Mouse (Mus musculus) 3T3-L1 (cell line): Measurements from ENCODE around the gene Bola3.

Source experiments
- DNase-seq: peaks from one replicate; pipeline ENCODE4 v3.0.0-alpha.2; 2015; ENCODE audit warnings: low read depth, low spot score

Bola3 gene

GRCm38 (mm10) chr6:83347916-83348315 lies 1.0 kb upstream of the Bola3 start:
- no peak for DNase-seq

DNA sequence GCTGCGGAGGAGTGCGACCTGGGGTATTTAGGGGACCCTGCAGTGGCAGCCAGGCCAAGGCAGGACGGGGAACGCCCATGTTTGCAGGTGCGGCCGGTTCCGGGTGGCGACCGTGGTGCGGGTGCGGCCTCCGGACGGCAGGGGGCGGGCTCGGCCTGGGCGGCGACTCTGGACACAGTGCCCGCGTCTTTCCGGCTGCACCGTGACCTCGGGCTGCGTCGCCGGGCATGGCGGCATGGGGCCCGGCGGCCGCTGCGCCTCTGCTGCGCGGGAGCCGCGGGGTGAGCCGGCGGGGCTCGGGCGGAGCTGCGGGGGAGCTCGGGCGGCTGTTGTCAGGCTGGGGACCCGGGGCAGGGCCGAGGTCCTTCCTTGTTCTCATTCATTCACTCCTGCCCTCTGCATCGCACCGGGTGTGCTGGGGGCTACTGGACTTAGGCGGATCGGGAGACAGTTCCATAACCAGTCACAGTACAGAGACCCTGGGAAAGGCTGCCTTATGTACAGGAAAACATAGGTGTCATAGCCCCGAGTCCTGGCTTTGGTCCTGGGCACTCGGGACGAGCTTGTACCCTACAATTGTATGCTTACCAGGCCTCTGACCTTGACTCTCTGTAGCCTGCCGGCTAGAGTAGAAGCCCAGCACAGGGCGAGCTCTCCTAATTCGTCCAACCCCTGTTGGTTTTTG lies 469 bp downstream of the Bola3 start:
- DNase-seq: peak; percentile 79

GRCm38 (mm10) chr6:83350172-83350571 lies 1.2 kb downstream of the Bola3 start:
- DNase-seq: no peak

- no peak for DNase-seq
These were observed 2.0 kb downstream of the Bola3 start for GRCm38 (mm10) chr6:83350851-83351405.

DNA sequence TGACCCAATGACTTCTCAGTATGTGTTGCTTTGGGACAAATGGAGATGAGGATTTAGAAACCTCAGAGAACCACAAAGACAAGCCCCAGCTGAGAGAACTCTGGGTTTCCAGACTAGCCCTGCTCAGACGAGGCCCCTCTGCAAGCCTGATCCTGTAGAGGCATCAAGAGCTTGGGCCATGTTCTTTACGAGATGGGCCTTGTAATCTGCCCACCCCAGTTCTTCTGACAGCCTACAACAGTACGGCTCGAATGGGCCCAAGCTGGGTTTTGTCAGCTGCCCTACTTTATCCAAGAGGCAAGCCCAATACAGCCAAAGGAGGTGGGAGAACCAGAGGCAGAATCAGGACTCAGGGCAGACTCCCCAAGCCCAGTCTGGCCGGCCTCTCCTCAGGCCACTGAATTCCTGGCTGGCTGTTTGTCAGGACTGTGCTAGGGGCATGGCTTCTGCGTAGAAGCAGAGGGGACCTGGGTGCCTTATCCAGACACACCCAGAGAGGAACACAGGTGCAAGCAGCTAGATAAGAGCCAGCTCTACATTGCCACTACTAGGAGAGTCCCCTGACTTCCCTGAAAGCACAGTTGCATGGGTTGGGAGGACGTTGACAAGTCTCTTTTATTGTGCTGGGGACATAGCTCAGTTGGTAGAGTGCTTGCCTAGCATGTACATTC lies 2.7 kb downstream of the Bola3 start:
- no peak for DNase-seq

DNA sequence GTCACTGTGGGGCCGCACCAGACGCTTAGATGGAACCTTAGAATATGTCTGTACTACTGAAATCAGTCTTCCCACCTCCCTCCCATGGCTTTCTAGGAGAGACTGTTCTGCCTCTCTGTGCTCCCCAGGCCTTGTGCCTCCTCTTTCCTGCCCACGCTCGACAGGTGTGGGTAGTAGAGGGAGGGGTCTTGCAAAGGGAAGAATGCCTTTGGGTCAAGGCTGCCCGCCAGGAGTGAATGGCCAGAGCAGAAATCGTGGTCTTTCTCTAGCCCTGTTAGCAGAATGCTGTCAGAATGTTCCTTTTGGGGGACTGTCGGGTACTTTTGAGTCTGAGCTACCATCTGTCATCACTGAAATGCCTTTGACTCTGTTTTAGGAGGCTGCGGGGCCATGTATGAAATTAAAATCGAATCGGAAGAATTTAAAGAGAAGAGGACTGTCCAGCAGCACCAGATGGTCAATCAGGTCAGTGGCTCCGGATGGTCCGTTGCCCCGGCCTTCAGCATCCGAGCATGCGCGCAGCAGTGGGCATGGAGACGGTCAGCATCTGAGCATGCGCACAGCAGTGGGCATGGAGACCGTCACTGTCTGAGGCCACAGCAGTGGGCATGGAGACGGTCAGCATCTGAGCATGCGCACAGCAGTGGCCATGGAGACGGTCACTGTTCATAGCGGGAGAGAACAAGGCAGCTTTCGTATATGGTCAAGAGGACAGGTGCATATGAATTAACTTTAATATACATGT lies 3.9 kb downstream of the Bola3 start:
- DNase-seq: no peak

GRCm38 (mm10) chr6:83354856-83355781 lies 6.2 kb downstream of the Bola3 start:
- DNase-seq: no peak

- DNase-seq: peak; percentile 88
These were observed 7.7 kb downstream of the Bola3 start for GRCm38 (mm10) chr6:83356569-83357138.

DNA sequence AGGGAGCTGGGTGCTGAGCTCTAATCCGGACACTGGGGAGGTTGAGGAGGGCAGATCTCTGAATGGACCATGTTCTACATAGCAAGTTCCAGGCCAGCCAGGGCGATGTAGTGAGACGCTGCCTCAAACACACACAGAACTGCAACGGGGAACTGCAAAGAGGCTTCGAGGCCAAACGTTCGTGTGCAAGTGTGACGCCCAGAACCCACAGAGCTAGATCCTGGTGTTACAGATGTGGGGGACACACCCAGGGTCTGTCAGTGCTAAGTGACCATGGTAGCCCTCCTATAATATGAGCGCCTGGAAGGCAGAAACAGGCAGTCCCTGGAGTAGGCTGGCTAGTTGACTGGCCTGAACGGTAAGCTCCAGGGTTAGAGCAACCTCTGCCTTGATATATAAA lies 8.5 kb downstream of the Bola3 start:
- DNase-seq: no peak

DNA sequence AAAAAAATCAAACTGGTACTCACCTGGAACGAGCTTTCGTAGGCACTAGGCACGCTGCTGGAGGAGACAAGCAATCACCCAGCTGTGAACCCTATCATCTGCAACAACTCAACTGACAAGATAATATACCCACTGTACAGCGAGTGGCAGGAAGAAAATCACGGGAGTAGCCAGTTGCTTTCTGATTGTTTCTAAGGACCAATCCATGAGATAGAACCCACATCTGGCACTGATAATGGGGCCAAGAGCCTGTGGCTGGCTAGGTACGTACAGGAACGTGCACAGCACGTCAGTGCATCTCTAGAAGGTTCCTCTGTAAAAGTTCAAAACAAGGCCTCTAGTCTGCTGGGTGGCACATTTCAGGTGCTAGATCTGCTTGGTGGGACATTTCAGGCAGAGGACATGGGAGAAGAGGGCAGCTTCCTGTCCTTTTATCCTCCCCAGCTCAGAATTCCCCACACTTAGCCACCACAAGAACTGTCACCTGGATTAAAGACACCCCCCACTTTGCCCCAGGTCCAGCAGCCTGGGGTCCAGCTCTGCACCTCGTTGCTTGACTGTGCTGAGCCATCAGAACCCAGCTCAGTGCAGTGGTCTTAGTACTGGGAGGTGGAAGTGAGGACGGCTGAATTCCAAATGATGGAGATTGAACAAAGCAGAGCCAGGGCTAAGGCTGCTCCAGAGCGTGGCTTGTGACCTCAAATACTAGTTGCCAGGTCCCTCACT lies 12.7 kb downstream of the Bola3 start:
- DNase-seq: no peak

GRCm38 (mm10) chr6:83363075-83363474 lies 14.1 kb downstream of the Bola3 start:
- no peak for DNase-seq

- no peak for DNase-seq
These were observed 21.5 kb downstream of the Bola3 start for GRCm38 (mm10) chr6:83370316-83370965.

DNA sequence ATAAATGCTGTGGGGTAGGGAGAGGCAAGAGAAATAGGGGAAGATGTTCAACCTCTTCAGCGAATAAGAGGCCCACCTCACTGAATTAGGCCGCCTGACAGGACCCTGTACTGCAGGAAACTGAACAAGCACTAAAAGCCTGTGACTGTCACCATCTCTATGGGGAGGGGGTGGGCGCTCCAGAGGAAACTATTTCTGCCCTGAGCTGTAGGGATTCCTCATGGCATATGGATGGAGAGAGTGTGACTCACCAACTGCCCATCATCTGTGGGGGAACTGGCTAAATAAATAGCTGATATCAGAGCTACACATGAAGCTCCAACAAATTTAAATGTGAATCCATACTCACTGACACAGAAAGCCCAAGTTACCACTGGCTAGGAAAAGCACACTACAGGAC lies 22.4 kb downstream of the Bola3 start:
- DNase-seq: no peak

GRCm38 (mm10) chr6:83373704-83374300 lies 24.9 kb downstream of the Bola3 start:
- DNase-seq: no peak

DNA sequence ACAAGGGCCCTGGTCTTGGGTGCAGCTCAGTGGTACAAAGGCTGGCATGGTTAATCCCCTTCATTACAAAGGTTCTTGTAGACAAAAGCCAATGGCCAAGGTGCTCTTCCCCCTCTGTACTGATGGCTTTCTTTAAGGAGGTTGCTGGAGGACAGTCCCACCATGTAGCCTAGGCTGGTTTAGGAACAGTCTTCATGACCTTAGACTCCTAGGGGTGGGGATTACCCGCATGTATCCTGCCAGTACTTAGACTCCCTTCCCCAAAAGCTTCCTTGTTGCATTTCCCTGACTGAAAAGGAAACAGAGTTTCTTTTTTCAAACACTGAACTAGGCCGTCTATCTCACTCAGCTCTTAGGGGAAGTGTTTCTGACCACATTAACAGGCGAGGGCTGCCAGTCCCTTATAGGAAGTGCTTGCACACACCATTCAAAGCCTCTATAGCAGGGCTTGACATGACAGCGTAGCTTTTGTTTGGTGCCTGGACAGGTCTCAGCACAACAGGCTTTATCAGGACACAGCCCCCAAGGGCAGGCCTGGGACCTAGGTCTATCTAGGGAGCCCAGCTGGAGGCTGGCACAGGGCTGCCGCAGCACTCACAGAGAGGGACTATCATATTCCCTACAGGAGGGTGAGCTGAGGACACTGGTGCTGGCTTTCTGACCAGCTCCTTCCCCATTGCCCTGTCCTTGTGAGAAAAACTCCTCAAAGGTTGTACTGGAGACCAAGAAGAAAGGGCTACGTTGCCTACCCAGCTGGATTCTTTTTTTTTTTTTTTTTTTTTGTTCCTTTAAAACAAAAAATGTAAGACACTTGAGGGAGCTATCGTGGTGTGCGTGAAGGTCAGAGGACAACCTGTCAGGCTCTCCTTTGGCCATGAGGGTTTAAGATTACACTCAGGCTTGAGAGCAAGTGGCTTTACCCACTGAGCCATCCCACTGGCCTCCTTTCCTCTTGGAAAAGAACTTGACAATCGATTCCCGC lies 32.9 kb downstream of the Bola3 start:
- no peak for DNase-seq

GRCm38 (mm10) chr6:83385569-83386090 lies 36.7 kb downstream of the Bola3 start:
- no peak for DNase-seq

GRCm38 (mm10) chr6:83392166-83392780 lies 43.3 kb downstream of the Bola3 start:
- no peak for DNase-seq
